Mouse (Mus musculus) limb, embryonic 14.5 days (tissue): ENCODE data around the gene Kdm2b. TPM values are rescaled to one million over a fixed set of nuclear protein-coding genes. Genes with fewer than 3 reads are reported as not detected.

Experiments used
- ATAC-seq: fragments of 200-750 bp; cut with Nextera tagmentation; 2 replicates; pipeline ENCODE4 v1.8.0; 2017; ENCODE audit warnings: low read depth, moderate number of reproducible peaks, moderate TSS enrichment; ENCODE audit not compliant: low FRiP score
- DNase-seq: peaks from one replicate; pipeline ENCODE4 v3.0.0-alpha.2; 2015; ENCODE audit warnings: low spot score
- H3K27ac ChIP-seq: fragments of 300-500 bp; sonication (generic); replicated peaks from 2 replicates; pipeline ENCODE4 v1.5.1; 2014; ENCODE audit warnings: low read depth, mild to moderate bottlenecking, low read length, moderate library complexity, mixed read lengths
- H3K27me3 ChIP-seq: fragments of 300-500 bp; sonication (generic); 2 replicates; pipeline ENCODE4 v1.6.1; 2014; ENCODE audit warnings: low read length, mixed read lengths; ENCODE audit not compliant: control insufficient read depth, insufficient read depth
- H3K36me3 ChIP-seq: fragments of 300-500 bp; sonication (generic); 2 replicates; pipeline ENCODE4 v1.6.1; 2014; ENCODE audit warnings: mild to moderate bottlenecking, low read length, moderate library complexity, mixed read lengths; ENCODE audit not compliant: control insufficient read depth, insufficient read depth
- H3K4me1 ChIP-seq: fragments of 300-500 bp; sonication (generic); 2 replicates; pipeline ENCODE4 v1.6.1; 2014; ENCODE audit warnings: antibody characterized with exemption, low read length, mixed read lengths; ENCODE audit not compliant: control insufficient read depth, insufficient read depth
- H3K4me2 ChIP-seq: fragments of 300-500 bp; sonication (generic); replicated peaks from 2 replicates; pipeline ENCODE4 v1.6.1; 2014; ENCODE audit warnings: low read depth, mild to moderate bottlenecking, low read length, moderate library complexity; ENCODE audit not compliant: severe bottlenecking
- H3K4me3 ChIP-seq: fragments of 300-500 bp; sonication (generic); replicated peaks from 2 replicates; pipeline ENCODE4 v1.5.1; 2014; ENCODE audit warnings: low read length
- H3K9ac ChIP-seq: fragments of 300-500 bp; sonication (generic); 2 replicates; pipeline ENCODE4 v1.6.1; 2014; ENCODE audit warnings: mild to moderate bottlenecking, low read depth, low read length, moderate library complexity; ENCODE audit not compliant: severe bottlenecking
- H3K9me3 ChIP-seq: fragments of 300-500 bp; sonication (generic); 2 replicates; pipeline ENCODE4 v1.6.1; 2016; ENCODE audit warnings: low read length; ENCODE audit not compliant: control insufficient read depth
- POLR2A ChIP-seq: fragments of 200-500 bp; IDR thresholded peaks from 2 replicates; pipeline ENCODE4 v1.8.0; 2012; ENCODE audit warnings: inconsistent platforms, mild to moderate bottlenecking, moderate library complexity, borderline replicate concordance; ENCODE audit not compliant: insufficient read depth, insufficient read length; ENCODE audit errors: extremely low read depth
- WGBS: fragments of 180-500 bp; shearing (Covaris S2); extraction: QIAGEN DNeasy Blood & Tissue Kit; methylation state at CpG from one replicate; pipeline ENCODE4 v1.1.7; 2014; 5-methylcytosine and 5-hydroxymethylcytosine counted together
- polyA plus RNA-seq, 2 experiments: library from polyadenylated mRNA; depleted of rRNA in 1 of 2; stranded (reverse) in 1 of 2; unstranded in 1 of 2; fragments of >200 nt; fragmentation: Nextera tagmentation in 1 of 2; extraction: Ambion mirVana in 1 of 2; gene quantifications; 2 replicates each; pipeline versions ENCODE4 v1.2.1 to v1.2.3; 2012 to 2014

Gene Kdm2b
- 40.9 and 45.8 TPM in 2 replicates for polyA plus RNA-seq (2012; rRNA removed)
- 37.0 and 41.7 TPM in 2 replicates for polyA plus RNA-seq (2014; fragmentation: Nextera tagmentation; extraction: Ambion mirVana)

- peak within 1 kb of the TSS; percentile 99 for H3K4me2 ChIP-seq
- peak within 1 kb of the TSS; percentile 74 for H3K4me3 ChIP-seq
- no peak for TF ChIP-seq POLR2A
- H3K27ac ChIP-seq: peak within 1 kb of the TSS; percentile 83
- no peaks in the 10 kb centered on the region for H3K9me3 ChIP-seq
- DNase-seq: no peak
- no peaks in the 10 kb centered on the region for H3K27me3 ChIP-seq
- H3K36me3 ChIP-seq: no peaks in the 10 kb centered on the region
- peaks cover 35% of the 10 kb centered on the region for H3K4me1 ChIP-seq
- ATAC-seq: no peak
- 3% methylated on average over 15 of the region's 15 CpGs for WGBS
- peak within 1 kb of the TSS; percentile 83 for H3K9ac ChIP-seq
Measured at GRCm38 (mm10) chr5:122989551-122990330, at the start of gene Kdm2b. Kdm2b (minus strand) TSS chr5:122989823.

- no peaks in the 10 kb centered on the region for H3K9me3 ChIP-seq
- no peak overlapping the region for H3K27ac ChIP-seq
- ATAC-seq (0 out of 2 replicates have a peak, but pooled peaks have one; percentile 24), DNase-seq (no peak)
- H3K4me2 ChIP-seq: peak overlapping the region; percentile 50
- 6% methylated on average over 25 of the region's 25 CpGs for WGBS
- no peak for TF ChIP-seq POLR2A
- H3K4me3 ChIP-seq: peak overlapping the region; percentile 29
- H3K4me1 ChIP-seq: peaks cover 3% of the 10 kb centered on the region; the same call in 1 of the 2 replicates
- H3K27me3 ChIP-seq: no peaks in the 10 kb centered on the region
- peak overlapping the region; percentile 6; the same call in 1 of the 2 replicates for H3K9ac ChIP-seq
- no peaks in the 10 kb centered on the region for H3K36me3 ChIP-seq
Measured at GRCm38 (mm10) chr5:123039120-123039752, 49.6 kb upstream of the Kdm2b start.

DNA sequence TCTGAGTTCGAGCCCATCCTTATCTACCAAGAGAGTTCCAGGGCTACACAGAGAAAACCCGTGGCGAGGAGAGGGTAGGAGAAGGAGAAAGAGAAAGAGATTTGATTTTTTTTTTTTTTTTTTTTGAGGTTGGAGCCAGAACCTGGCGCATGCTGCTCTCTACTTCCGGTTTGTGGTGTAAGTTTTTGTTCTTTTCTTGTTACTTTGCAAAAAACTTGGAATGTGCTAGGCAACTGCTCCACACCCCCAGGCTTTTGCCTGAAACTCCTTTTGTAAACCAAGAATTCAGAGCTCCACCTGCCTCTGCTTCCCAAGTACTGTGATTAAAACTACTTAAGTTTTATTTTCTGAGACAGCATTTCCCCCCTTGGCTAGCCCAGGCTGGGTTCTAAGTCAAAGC, 48.5 kb upstream of the Kdm2b start:
- H3K27me3 ChIP-seq: no peaks in the 10 kb centered on the region
- H3K4me3 ChIP-seq: no peak overlapping the region
- no peak overlapping the region for H3K27ac ChIP-seq
- DNase-seq (no peak), ATAC-seq (no peak)
- TF ChIP-seq POLR2A: no peak
- no peak overlapping the region for H3K4me2 ChIP-seq
- no peaks in the 10 kb centered on the region for H3K9me3 ChIP-seq
- H3K4me1 ChIP-seq: peaks cover 3% of the 10 kb centered on the region; the same call in 1 of the 2 replicates
- H3K9ac ChIP-seq: no peak overlapping the region
- WGBS: 89% methylated on average over 5 of the region's 5 CpGs
- no peaks in the 10 kb centered on the region for H3K36me3 ChIP-seq

DNA sequence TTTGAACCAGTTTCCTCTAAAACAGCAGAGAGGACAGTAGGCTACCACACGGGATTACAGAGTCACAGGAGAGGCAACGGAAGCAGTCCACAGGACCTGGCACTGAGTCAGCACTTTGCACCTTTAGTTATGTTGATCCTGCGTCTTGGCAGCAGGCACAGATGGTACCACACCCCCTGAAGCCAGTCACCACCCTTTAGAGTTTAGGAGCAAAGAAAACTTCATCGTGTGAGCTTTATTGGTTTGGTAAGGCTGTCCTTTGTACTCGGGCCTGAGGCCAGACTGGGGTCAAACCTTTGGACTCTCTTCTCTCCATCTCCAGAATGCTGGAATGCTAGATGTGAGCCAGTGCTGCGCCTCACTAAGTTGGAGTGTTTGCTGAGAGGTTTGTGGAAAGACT, 45.9 kb upstream of the Kdm2b start:
- H3K27me3 ChIP-seq: no peaks in the 10 kb centered on the region
- DNase-seq: no peak
- peaks cover 3% of the 10 kb centered on the region; the same call in 1 of the 2 replicates for H3K4me1 ChIP-seq
- H3K9ac ChIP-seq: no peak overlapping the region
- H3K4me3 ChIP-seq: no peak overlapping the region
- no peak for TF ChIP-seq POLR2A
- H3K27ac ChIP-seq: no peak overlapping the region
- H3K4me2 ChIP-seq: no peak overlapping the region
- WGBS: 22% methylated on average over 6 of the region's 6 CpGs
- 0 out of 2 replicates have a peak, but pooled peaks cover 4% of the 10 kb centered on the region for H3K36me3 ChIP-seq
- no peaks in the 10 kb centered on the region for H3K9me3 ChIP-seq
- no peak for ATAC-seq

GRCm38 (mm10) chr5:123035089-123035488, 45.5 kb upstream of the Kdm2b start:
- DNase-seq (no peak), ATAC-seq (no peak)
- H3K9me3 ChIP-seq: no peaks in the 10 kb centered on the region
- H3K9ac ChIP-seq: no peak overlapping the region
- no peak overlapping the region for H3K4me2 ChIP-seq
- H3K27ac ChIP-seq: no peak overlapping the region
- 94% methylated on average over 4 of the region's 4 CpGs for WGBS
- no peaks in the 10 kb centered on the region for H3K27me3 ChIP-seq
- no peak for TF ChIP-seq POLR2A
- peaks cover 9% of the 10 kb centered on the region; the same call in 1 of the 2 replicates for H3K36me3 ChIP-seq
- no peak overlapping the region for H3K4me3 ChIP-seq
- peaks cover 3% of the 10 kb centered on the region; the same call in 1 of the 2 replicates for H3K4me1 ChIP-seq
